ENCODE assay signal across 9 mouse cellular contexts in genomic region chr8:88488391-88488829, GRCm38 (mm10). TPM values are rescaled to one million over a fixed set of nuclear protein-coding genes. Genes with fewer than 3 reads are reported as not detected.
DNase-seq lines count a peak whose midpoint lies in the region; ATAC-seq lines count a peak whose summit lies in the region.
"Had no signal": no experiment of that assay in that cellular context is flagged by ENCODE, and none has a peak within 500 bp of the region (broad histone marks: within the 10 kb centered on the region; RNA-seq: fewer than 3 reads in every experiment).

No protein-coding gene starts in this region.

- ATAC-seq in forebrain, embryonic 15.5 days (replicated peaks), result no peak
- ATAC-seq in lung, embryonic 16.5 days (ENCODE audit: low read depth), result peak; percentile 38; the same call in 1 of the 2 replicates
- ATAC-seq in hindbrain, embryonic 15.5 days (ENCODE audit: low FRiP score, low read depth), result peak; percentile 81

- no peak overlapping the region for H3K4me2 ChIP-seq in forebrain, embryonic 15.5 days (replicated peaks)
- no peak overlapping the region for H3K4me2 ChIP-seq in lung, embryonic 16.5 days (ENCODE audit: low read depth, low read length)
- H3K4me2 ChIP-seq in hindbrain, embryonic 15.5 days, result no peak overlapping the region

- H3K36me3 ChIP-seq in forebrain, embryonic 10.5 days (replicated peaks), result no peaks in the 10 kb centered on the region
- H3K36me3 ChIP-seq in forebrain, embryonic 15.5 days, result no peaks in the 10 kb centered on the region
- no peaks in the 10 kb centered on the region for H3K36me3 ChIP-seq in lung, embryonic 16.5 days (ENCODE audit: control insufficient read depth, insufficient read depth, low read length)
- no peaks in the 10 kb centered on the region for H3K36me3 ChIP-seq in hindbrain, embryonic 15.5 days

- peak overlapping the region; percentile 84 for H3K27ac ChIP-seq in forebrain, embryonic 10.5 days
- no peak overlapping the region for H3K27ac ChIP-seq in forebrain, embryonic 15.5 days (replicated peaks)
- H3K27ac ChIP-seq in lung, embryonic 16.5 days (ENCODE audit: low read length), result no peak overlapping the region
- H3K27ac ChIP-seq in hindbrain, embryonic 15.5 days (replicated peaks), result no peak overlapping the region

- WGBS in forebrain, embryonic 10.5 days, result 5% methylated on average over 5 of the region's 5 CpGs
- 5% methylated on average over 5 of the region's 5 CpGs for WGBS in forebrain, embryonic 15.5 days
- 13% methylated on average over 5 of the region's 5 CpGs for WGBS in lung, embryonic 16.5 days
- WGBS in hindbrain, embryonic 15.5 days, result 8% methylated on average over 5 of the region's 5 CpGs

- H3K27me3 ChIP-seq in forebrain, embryonic 10.5 days (ENCODE audit: poor library complexity, severe bottlenecking), result peaks cover 31% of the 10 kb centered on the region
- H3K27me3 ChIP-seq in forebrain, embryonic 15.5 days, result no peaks in the 10 kb centered on the region
- no peaks in the 10 kb centered on the region for H3K27me3 ChIP-seq in lung, embryonic 16.5 days (ENCODE audit: control insufficient read depth, insufficient read depth, low read depth, low read length)
- no peaks in the 10 kb centered on the region for H3K27me3 ChIP-seq in hindbrain, embryonic 15.5 days

- DNase-seq in forebrain, embryonic 10.5 days (ENCODE audit: extremely low spot score, low spot score), result peak; percentile 47
- no peak for DNase-seq in lung, postnatal 36 days
- peak; percentile 95 for DNase-seq in retina, postnatal 1 day
- no peak for DNase-seq in urinary bladder, postnatal 36 days (ENCODE audit: low spot score in 2 of 2)
- DNase-seq in right cerebral cortex, postnatal 25 days, result no peak
- DNase-seq: gastrocnemius, postnatal 25 days had no signal

- H3K9ac ChIP-seq in forebrain, embryonic 15.5 days (replicated peaks), result no peak overlapping the region
- no peak overlapping the region for H3K9ac ChIP-seq in lung, embryonic 16.5 days (ENCODE audit: low read length)
- H3K9ac ChIP-seq in hindbrain, embryonic 15.5 days, result no peak overlapping the region

- peaks cover 27% of the 10 kb centered on the region for H3K4me1 ChIP-seq in forebrain, embryonic 10.5 days
- peaks cover 8% of the 10 kb centered on the region; the same call in 1 of the 2 replicates for H3K4me1 ChIP-seq in forebrain, embryonic 15.5 days
- H3K4me1 ChIP-seq in lung, embryonic 16.5 days (replicated peaks; ENCODE audit: control insufficient read depth, insufficient read depth, low read length), result peaks cover 5% of the 10 kb centered on the region; the same call in 1 of the 2 replicates
- peaks cover 11% of the 10 kb centered on the region for H3K4me1 ChIP-seq in hindbrain, embryonic 15.5 days (replicated peaks)

- H3K9me3 ChIP-seq in forebrain, embryonic 10.5 days, result peaks cover 8% of the 10 kb centered on the region
- H3K9me3 ChIP-seq in forebrain, embryonic 15.5 days, result no peaks in the 10 kb centered on the region
- no peaks in the 10 kb centered on the region for H3K9me3 ChIP-seq in lung, embryonic 16.5 days (ENCODE audit: control insufficient read depth, low read length)
- H3K9me3 ChIP-seq in hindbrain, embryonic 15.5 days, result no peaks in the 10 kb centered on the region

- peak overlapping the region; percentile 23 for H3K4me3 ChIP-seq in forebrain, embryonic 10.5 days
- no peak overlapping the region for H3K4me3 ChIP-seq in forebrain, embryonic 15.5 days
- H3K4me3 ChIP-seq in lung, embryonic 16.5 days (ENCODE audit: low read length), result no peak overlapping the region
- H3K4me3 ChIP-seq in hindbrain, embryonic 15.5 days, result no peak overlapping the region

RNA-seq across cellular contexts. Expression of gene Nkd1, which starts 32.7 kb away (rescaled TPM):
- polyA plus RNA-seq in forebrain, embryonic 10.5 days (2016; fragmentation: Nextera tagmentation; extraction: Ambion mirVana), result 47.2 and 48.5 TPM in 2 replicates
- polyA plus RNA-seq in forebrain, embryonic 15.5 days (2015; fragmentation: Nextera tagmentation; extraction: Ambion mirVana), result 36.6 and 40.8 TPM in 2 replicates
- 49.6 and 54.2 TPM in 2 replicates for polyA plus RNA-seq in lung, embryonic 16.5 days (2015; fragmentation: Nextera tagmentation; extraction: Ambion mirVana)
- polyA plus RNA-seq in hindbrain, embryonic 15.5 days (2015; fragmentation: Nextera tagmentation; extraction: Ambion mirVana), result 55.5 and 67.4 TPM in 2 replicates

Comparison
In these comparisons a context has a peak if more than half of its experiments do, and no peak if none do; other contexts are left out.
1. DNase-seq: peak in forebrain, embryonic 10.5 days (single experiment) and retina, postnatal 1 day (single experiment); none in lung, postnatal 36 days (single experiment), urinary bladder, postnatal 36 days (0 of 2) and right cerebral cortex, postnatal 25 days (single experiment).